Mouse (Mus musculus) hindbrain, embryonic 15.5 days (tissue): ENCODE measurements around the gene Tspan12. TPM values are rescaled to one million over a fixed set of nuclear protein-coding genes. Genes with fewer than 3 reads are reported as not detected.
"Not testable (repeated sequence)": the region's sequence is repeated elsewhere in the genome, so short reads cannot be mapped to it uniquely, and the experiment has no call there.

Experiments
- ATAC-seq: fragments of 200-750 bp; cut with Nextera tagmentation; 2 replicates; pipeline ENCODE4 v1.8.0; 2017; ENCODE audit warnings: low read depth, moderate number of reproducible peaks, moderate TSS enrichment; ENCODE audit not compliant: low FRiP score
- H3K27ac ChIP-seq: fragments of 300-500 bp; sonication (generic); replicated peaks from 2 replicates; pipeline ENCODE4 v1.5.1; 2015; ENCODE audit warnings: mild to moderate bottlenecking, inconsistent platforms
- H3K27me3 ChIP-seq: fragments of 300-500 bp; sonication (generic); 2 replicates; pipeline ENCODE4 v1.6.1; 2015; ENCODE audit warnings: control low read depth, inconsistent platforms
- H3K36me3 ChIP-seq: fragments of 300-500 bp; sonication (generic); 2 replicates; pipeline ENCODE4 v1.6.1; 2015; ENCODE audit warnings: control low read depth, inconsistent platforms
- H3K4me1 ChIP-seq: fragments of 300-500 bp; sonication (generic); replicated peaks from 2 replicates; pipeline ENCODE4 v1.6.1; 2015; ENCODE audit warnings: control low read depth, inconsistent platforms
- H3K4me2 ChIP-seq: fragments of 300-500 bp; sonication (generic); 2 replicates; pipeline ENCODE4 v1.6.1; 2015; ENCODE audit warnings: moderate library complexity, mild to moderate bottlenecking, inconsistent platforms
- H3K4me3 ChIP-seq: fragments of 300-500 bp; sonication (generic); 2 replicates; pipeline ENCODE4 v1.5.1; 2015; ENCODE audit warnings: mild to moderate bottlenecking, inconsistent platforms
- H3K9ac ChIP-seq: fragments of 300-500 bp; sonication (generic); 2 replicates; pipeline ENCODE4 v1.6.1; 2015; ENCODE audit warnings: inconsistent platforms
- H3K9me3 ChIP-seq: fragments of 300-500 bp; sonication (generic); 2 replicates; pipeline ENCODE4 v1.6.1; 2016; ENCODE audit warnings: control low read depth, inconsistent platforms
- WGBS: fragments of 180-500 bp; shearing (Covaris S2); methylation state at CpG from one replicate; pipeline ENCODE4 v1.1.7; 2015; 5-methylcytosine and 5-hydroxymethylcytosine counted together
- polyA plus RNA-seq: library from polyadenylated mRNA; unstranded; fragments of >200 nt; fragmentation: Nextera tagmentation; extraction: Ambion mirVana; gene quantifications from 2 replicates; pipeline ENCODE4 v1.2.1, GENCODE M21; 2015

Gene Tspan12
- polyA plus RNA-seq, 1 experiment from 2014 or later = 66.8 TPM

GRCm38 (mm10) chr6:21794337-21795071 lies 57.8 kb downstream of the Tspan12 start:
- no peaks in the 10 kb centered on the region for H3K9me3 ChIP-seq
- H3K27me3 ChIP-seq = no peaks in the 10 kb centered on the region
- ATAC-seq = no peak; the same call in 1 of the 2 replicates
- H3K4me3 ChIP-seq = no peak overlapping the region
- H3K36me3 ChIP-seq = peaks cover 5% of the 10 kb centered on the region; the same call in 1 of the 2 replicates
- H3K4me1 ChIP-seq = no peaks in the 10 kb centered on the region
- 84% methylated on average over 11 of the region's 11 CpGs for WGBS
- no peak overlapping the region for H3K4me2 ChIP-seq
- no peak overlapping the region for H3K27ac ChIP-seq
- no peak overlapping the region for H3K9ac ChIP-seq

GRCm38 (mm10) chr6:21791307-21791706 lies 61.0 kb downstream of the Tspan12 start:
- Histone ChIP-seq H3K9ac (no peak overlapping the region), H3K27ac (no peak overlapping the region), H3K4me1 (no peaks in the 10 kb centered on the region), H3K4me3 (no peak overlapping the region), H3K36me3 (no peaks in the 10 kb centered on the region), H3K4me2 (no peak overlapping the region), H3K9me3 (no peaks in the 10 kb centered on the region), H3K27me3 (no peaks in the 10 kb centered on the region)
- WGBS = 85% methylated on average over 7 of the region's 7 CpGs
- ATAC-seq = no peak

DNA sequence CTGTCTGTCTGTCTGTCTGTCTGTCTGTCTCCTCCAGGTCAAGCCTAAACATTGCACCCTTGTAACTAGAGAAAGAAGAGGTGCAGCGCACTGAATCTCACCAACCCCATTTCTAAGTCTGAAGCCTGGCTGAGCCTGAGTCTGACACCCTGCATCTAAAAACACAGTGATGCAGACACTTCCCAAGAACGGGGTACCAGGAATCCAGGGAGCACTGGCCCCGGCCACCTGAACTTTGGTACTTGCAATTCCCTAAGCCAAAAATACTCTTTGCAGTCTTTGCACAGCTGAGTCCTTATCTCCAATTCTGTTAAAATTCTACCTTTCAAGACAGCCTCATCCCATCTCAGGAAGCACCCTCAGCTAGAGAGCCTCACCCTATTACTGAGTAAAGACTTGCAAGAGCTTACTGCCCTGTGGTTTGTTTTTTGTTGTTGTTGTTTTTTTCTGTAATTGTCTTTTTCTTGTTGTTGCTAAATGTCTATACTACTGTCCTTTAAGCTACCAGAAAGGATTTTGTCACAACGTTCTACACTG lies 61.7 kb downstream of the Tspan12 start:
- Histone ChIP-seq H3K9ac (no peak overlapping the region), H3K4me1 (no peaks in the 10 kb centered on the region)
- WGBS = 79% methylated on average over 4 of the region's 4 CpGs

DNA sequence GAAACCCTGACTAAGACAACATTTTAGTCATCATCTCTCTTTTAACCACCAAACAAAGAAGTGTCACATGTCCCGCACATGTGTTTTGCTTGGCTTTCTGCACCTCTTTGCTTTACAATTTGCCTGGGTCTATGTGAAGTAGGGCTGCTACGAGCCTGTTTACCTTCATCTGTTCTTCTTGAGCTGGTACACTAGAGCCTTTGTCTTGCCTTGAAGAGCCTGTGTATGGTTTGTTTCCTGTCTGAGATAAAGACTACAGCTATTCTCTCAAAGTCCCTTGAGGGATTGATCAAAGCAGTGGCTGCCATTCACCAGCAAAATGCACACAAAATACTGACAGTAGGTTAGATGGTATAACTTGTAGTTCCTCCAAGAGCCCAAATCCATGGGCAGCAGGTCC lies 62.3 kb downstream of the Tspan12 start:
- WGBS = 70% methylated on average over 2 of the region's 2 CpGs
- no peaks in the 10 kb centered on the region for H3K9me3 ChIP-seq
- no peak overlapping the region for H3K4me2 ChIP-seq
- H3K4me3 ChIP-seq = no peak overlapping the region
- no peaks in the 10 kb centered on the region for H3K4me1 ChIP-seq
- no peak overlapping the region for H3K9ac ChIP-seq
- no peak for ATAC-seq
- no peaks in the 10 kb centered on the region for H3K27me3 ChIP-seq
- H3K36me3 ChIP-seq = no peaks in the 10 kb centered on the region
- no peak overlapping the region for H3K27ac ChIP-seq

More for the DNA sequence above, 61.7 kb downstream of the Tspan12 start:
- H3K27ac ChIP-seq = no peak overlapping the region
- H3K4me3 ChIP-seq = no peak overlapping the region
- no peaks in the 10 kb centered on the region for H3K27me3 ChIP-seq
- H3K4me2 ChIP-seq = no peak overlapping the region
- no peak for ATAC-seq
- no peaks in the 10 kb centered on the region for H3K36me3 ChIP-seq
- no peaks in the 10 kb centered on the region for H3K9me3 ChIP-seq

GRCm38 (mm10) chr6:21789582-21789981 lies 62.7 kb downstream of the Tspan12 start:
- 82% methylated on average over 1 of the region's 1 CpGs for WGBS
- not testable (repeated sequence) for H3K27ac ChIP-seq, ATAC-seq, H3K36me3 ChIP-seq, H3K27me3 ChIP-seq, H3K9ac ChIP-seq, H3K4me2 ChIP-seq, H3K4me3 ChIP-seq, H3K4me1 ChIP-seq, H3K9me3 ChIP-seq

- 53% methylated on average over 11 of the region's 11 CpGs for WGBS
- H3K9me3 ChIP-seq = no peaks in the 10 kb centered on the region
- no peaks in the 10 kb centered on the region for H3K27me3 ChIP-seq
- no peaks in the 10 kb centered on the region for H3K4me1 ChIP-seq
- no peak overlapping the region for H3K27ac ChIP-seq
- H3K36me3 ChIP-seq = no peaks in the 10 kb centered on the region
- H3K9ac ChIP-seq = no peak overlapping the region
- H3K4me2 ChIP-seq = no peak overlapping the region
- no peak for ATAC-seq
- no peak overlapping the region for H3K4me3 ChIP-seq
These were observed 64.6 kb downstream of the Tspan12 start for GRCm38 (mm10) chr6:21787757-21788156.

DNA sequence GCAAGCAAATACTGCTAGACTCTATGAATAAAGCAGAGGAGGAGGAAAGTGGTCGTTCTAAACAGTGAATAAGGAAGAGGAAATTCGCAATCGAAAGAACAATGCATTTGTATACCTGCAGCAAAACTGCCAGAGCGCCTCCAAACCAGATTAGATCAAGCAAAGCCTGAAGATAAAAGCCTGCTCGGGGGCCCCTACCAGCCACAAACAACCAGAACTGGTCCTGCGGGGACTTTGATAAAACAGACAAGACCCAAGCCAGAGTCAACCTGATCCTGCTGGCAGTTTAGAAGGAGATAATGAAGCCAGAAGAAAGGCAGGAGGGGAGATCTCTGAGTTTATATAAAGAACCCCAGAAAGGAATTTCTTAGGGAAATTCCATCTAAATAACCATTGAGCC lies 65.0 kb downstream of the Tspan12 start:
- no peak overlapping the region for H3K4me3 ChIP-seq
- no peaks in the 10 kb centered on the region for H3K36me3 ChIP-seq
- no peak overlapping the region for H3K27ac ChIP-seq
- H3K27me3 ChIP-seq = no peaks in the 10 kb centered on the region
- no peak overlapping the region for H3K4me2 ChIP-seq
- no peak for ATAC-seq
- H3K9me3 ChIP-seq = no peaks in the 10 kb centered on the region
- WGBS = 42% methylated on average over 6 of the region's 6 CpGs
- H3K4me1 ChIP-seq = no peaks in the 10 kb centered on the region
- H3K9ac ChIP-seq = no peak overlapping the region

DNA sequence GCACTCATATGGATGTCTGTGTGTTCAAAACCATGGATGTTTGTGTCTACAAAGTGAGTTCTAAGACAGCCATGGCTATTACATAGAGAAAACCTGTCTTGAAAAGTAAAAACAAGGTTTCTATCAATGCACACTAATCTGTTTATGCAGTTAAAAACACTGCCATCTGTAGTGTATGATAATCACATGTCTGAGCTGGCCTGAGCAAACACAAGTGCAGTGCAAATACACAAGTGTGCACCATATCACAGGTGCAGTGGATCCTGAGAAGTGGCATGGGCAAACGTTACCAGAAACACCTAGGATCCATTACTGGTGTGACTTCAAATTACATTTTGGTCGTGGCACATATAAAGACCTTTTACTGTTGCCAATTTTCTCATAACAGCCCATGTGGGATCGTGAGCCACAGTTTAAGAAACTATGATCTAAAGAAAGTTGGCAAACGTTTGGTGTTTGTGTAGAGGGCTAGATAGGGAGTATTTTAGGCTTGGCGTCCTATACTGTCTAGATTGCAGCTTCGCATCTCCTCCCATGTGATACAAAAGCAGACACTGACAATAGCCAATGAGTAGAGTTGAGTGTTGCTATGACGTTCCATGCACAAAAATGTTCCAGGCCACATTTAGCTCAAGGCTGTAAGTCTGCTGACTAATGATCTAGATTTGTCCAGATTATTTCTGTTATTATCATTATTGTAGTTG lies 78.0 kb downstream of the Tspan12 start:
- no peaks in the 10 kb centered on the region for H3K9me3 ChIP-seq
- no peak overlapping the region for H3K9ac ChIP-seq
- H3K4me3 ChIP-seq = no peak overlapping the region
- H3K27me3 ChIP-seq = no peaks in the 10 kb centered on the region
- 83% methylated on average over 7 of the region's 7 CpGs for WGBS
- no peak for ATAC-seq
- H3K27ac ChIP-seq = no peak overlapping the region
- H3K4me1 ChIP-seq = no peaks in the 10 kb centered on the region
- no peaks in the 10 kb centered on the region for H3K36me3 ChIP-seq
- no peak overlapping the region for H3K4me2 ChIP-seq

- Histone ChIP-seq H3K4me3 (no peak overlapping the region), H3K9ac (no peak overlapping the region), H3K36me3 (no peaks in the 10 kb centered on the region), H3K27ac (no peak overlapping the region), H3K27me3 (no peaks in the 10 kb centered on the region), H3K4me1 (no peaks in the 10 kb centered on the region; the same call in 1 of the 2 replicates), H3K9me3 (no peaks in the 10 kb centered on the region), H3K4me2 (no peak overlapping the region)
- WGBS = 94% methylated on average over 1 of the region's 1 CpGs
- no peak for ATAC-seq
These were observed 82.9 kb downstream of the Tspan12 start for GRCm38 (mm10) chr6:21769447-21769809.

DNA sequence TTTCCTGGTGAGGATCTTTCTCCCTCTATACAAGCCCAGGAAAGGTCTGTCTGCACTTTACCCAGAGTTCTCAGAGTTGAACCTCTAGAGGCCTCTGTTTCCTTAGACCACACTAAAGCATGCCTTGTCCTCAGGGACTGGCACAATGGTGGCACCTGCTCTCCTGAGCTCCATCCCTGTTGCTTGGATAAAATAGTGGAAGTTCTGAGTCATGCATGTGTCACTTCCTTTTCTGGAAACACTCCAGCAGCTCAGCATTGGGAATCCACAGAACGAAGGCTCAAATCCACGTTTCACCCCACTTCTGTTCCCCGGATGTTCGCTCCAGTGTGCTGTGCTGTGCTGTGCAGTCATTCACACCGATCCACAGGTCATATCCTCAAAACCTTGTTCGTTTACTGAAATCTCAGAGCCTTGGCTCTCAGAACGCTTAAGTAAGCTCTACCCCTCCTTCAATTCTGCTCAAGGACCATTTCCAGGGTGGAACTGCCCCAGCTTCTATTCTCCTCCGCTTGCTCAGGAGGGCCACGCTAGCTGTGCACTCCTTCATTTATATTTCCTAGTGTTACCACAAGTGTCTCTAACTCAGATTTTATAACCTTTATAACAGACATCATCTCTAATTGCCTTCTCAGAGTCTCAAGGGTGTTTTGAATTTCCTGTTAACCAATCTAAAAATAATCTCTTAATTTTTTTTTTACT lies 83.4 kb downstream of the Tspan12 start:
- WGBS = 87% methylated on average over 9 of the region's 9 CpGs
- H3K36me3 ChIP-seq = no peaks in the 10 kb centered on the region
- H3K9me3 ChIP-seq = no peaks in the 10 kb centered on the region
- H3K4me3 ChIP-seq = no peak overlapping the region
- no peak for ATAC-seq
- no peak overlapping the region for H3K4me2 ChIP-seq
- no peaks in the 10 kb centered on the region for H3K27me3 ChIP-seq
- no peak overlapping the region for H3K27ac ChIP-seq
- H3K9ac ChIP-seq = no peak overlapping the region
- no peaks in the 10 kb centered on the region; the same call in 1 of the 2 replicates for H3K4me1 ChIP-seq

DNA sequence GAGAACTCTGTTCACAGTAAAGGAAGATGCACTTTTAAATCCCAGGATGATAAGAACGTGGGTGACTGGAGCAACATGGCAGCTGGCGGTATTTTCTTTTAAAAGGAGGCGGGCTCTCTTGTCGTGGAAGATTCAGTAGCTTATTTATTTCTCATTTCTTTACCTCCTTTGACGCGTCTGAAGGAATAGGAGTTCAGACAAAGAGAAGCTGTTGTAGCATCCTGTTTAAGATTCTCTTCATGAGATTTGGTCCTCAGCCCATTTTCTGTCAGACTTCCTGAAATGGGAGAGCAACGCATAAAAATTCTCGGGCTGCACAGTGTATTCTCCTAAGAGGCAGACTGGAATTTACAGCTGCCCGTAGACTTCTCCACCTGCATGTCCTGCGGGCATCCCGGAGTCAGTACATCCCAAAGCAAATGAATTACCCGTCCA lies 84.5 kb downstream of the Tspan12 start:
- H3K27ac ChIP-seq = peak overlapping the region; percentile 39; the same call in 1 of the 2 replicates
- H3K4me3 ChIP-seq = peak overlapping the region; percentile 10
- H3K9ac ChIP-seq = no peak overlapping the region
- peak; percentile 54; the same call in 1 of the 2 replicates for ATAC-seq
- H3K36me3 ChIP-seq = no peaks in the 10 kb centered on the region
- 45% methylated on average over 12 of the region's 12 CpGs for WGBS
- no peaks in the 10 kb centered on the region for H3K27me3 ChIP-seq
- no peaks in the 10 kb centered on the region for H3K9me3 ChIP-seq
- H3K4me2 ChIP-seq = peak overlapping the region; percentile 39
- no peaks in the 10 kb centered on the region; the same call in 1 of the 2 replicates for H3K4me1 ChIP-seq

GRCm38 (mm10) chr6:21747536-21747935 lies 104.8 kb downstream of the Tspan12 start:
- no peak overlapping the region for H3K4me2 ChIP-seq

More at GRCm38 (mm10) chr6:21747536-21747935, 104.8 kb downstream of the Tspan12 start:
- 82% methylated on average over 1 of the region's 1 CpGs for WGBS
- H3K4me3 ChIP-seq = no peak overlapping the region
- H3K27me3 ChIP-seq = no peaks in the 10 kb centered on the region
- H3K36me3 ChIP-seq = no peaks in the 10 kb centered on the region
- H3K4me1 ChIP-seq = no peaks in the 10 kb centered on the region
- no peaks in the 10 kb centered on the region for H3K9me3 ChIP-seq
- no peak overlapping the region for H3K9ac ChIP-seq
- no peak for ATAC-seq
- H3K27ac ChIP-seq = no peak overlapping the region
